Mouse (Mus musculus) testis, postnatal 14 days (tissue): ENCODE data around the gene Col8a2.

ENCODE experiments used
- DNase-seq: peaks from one replicate; pipeline ENCODE4 v3.0.0; 2021; ENCODE audit warnings: low spot score

Col8a2 gene

DNA sequence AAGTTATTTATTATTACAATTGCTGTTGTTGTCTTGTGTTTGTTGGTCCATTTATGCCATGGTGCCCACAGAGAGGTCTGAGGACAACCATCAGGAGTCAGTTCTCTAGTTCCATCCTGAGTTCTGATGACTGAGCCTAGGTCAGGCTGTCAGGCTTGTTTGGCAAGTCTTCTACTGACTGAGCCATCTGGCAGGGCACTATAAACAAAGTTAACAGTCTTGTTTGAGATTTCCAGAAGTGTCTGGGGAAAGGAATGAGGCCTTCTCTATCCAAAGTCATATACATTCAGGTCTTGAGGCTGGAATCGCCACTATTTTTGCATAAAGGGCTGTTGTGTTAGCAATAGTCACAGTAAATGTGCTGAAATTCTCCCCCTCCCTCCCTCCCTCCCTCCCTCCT, 45.2 kb downstream of the Col8a2 start:
- DNase-seq = no peak

DNA sequence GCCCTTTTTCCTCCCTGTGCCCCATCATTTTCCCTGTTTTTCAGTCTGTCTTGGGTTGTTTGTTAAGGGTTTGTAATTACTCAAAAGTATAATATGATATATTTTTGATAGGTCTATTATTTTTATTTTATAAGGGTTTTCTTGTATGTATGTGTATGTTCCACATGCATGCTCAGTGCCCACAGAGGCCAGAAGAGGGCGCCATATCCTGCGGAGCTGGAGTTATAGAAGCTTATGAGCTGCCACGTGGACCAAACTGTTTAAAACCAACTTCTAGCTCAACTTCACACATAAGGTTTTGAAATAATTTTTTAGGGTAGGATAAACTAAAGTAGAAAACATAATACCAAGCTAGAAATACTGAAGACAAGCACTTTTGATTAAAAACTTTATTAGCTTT, 45.8 kb downstream of the Col8a2 start:
- DNase-seq = no peak

DNA sequence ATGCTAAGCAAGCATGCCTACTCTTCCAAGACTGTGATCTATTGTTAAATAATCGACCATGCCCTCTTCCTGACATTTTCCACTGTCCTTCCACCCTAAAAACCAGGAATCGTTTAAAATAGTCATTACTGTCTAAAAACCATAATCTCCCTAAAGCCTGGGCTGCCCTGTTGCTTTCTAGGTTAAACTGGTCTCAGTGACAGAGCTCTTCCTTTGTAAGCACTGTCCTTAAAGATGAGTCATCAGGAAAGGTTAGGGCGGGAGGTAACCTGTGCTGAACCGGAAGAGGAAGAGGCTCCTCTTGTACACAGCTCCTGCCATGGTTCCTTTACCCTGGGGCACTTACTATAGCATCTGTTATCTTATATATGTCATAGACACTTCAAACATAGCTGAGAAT, 52.9 kb downstream of the Col8a2 start:
- no peak for DNase-seq

DNA sequence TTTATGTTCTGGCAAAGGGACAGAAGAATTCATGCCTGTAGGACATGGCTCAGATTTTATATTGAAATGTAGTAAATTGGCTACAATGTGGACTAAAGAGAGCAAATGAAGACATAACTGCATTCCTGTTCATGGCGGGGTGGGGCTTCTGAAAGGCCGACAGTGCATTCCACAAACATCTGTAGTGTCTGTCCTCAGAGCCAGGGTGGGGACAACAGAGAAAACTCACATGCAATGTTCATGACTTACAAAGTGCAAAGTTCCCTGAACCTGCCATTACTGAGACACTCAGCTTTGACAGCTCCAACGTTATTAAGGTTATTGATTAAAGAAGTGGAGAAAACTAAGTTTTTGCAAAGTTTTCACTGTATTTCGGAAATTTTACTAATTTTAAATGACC, 56.9 kb downstream of the Col8a2 start:
- no peak for DNase-seq

DNA sequence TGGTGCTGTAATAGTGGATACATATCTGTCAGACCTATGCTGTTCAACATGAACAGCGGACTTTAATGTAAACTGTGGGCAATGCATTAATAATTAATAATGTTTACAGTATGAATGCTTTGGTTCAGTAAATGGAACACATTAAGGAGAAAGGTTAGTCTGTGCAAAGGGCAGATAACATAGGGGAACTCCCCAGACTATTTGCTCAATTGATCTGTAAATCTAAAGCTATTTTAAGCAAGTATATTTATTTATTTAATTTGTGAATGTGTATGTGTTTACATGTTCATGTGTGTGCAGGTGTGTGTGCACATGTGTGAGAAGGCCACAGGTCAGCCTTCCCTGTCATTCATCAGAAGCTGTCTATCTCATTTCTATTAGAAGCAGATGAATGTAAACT, 73.5 kb downstream of the Col8a2 start:
- DNase-seq = no peak
